Mouse (Mus musculus) cerebellum, adult 2 months (tissue): ENCODE results near the gene Grm1. TPM values are rescaled to one million over a fixed set of nuclear protein-coding genes. Genes with fewer than 3 reads are reported as not detected.

Source experiments
- DNase-seq, 2 experiments: peaks; one replicate each; pipeline ENCODE4 v3.0.0; 2021
- H3K27ac ChIP-seq: fragments of 200-500 bp; 2 replicates; pipeline ENCODE4 v1.5.1; 2012; ENCODE audit warnings: low read length, control low read depth, inconsistent platforms; ENCODE audit not compliant: insufficient read depth
- H3K27me3 ChIP-seq: fragments of 200-500 bp; 2 replicates; pipeline ENCODE4 v1.6.1; 2012; ENCODE audit warnings: inconsistent platforms, mild to moderate bottlenecking, low read length, moderate library complexity; ENCODE audit not compliant: control insufficient read depth, insufficient read depth
- H3K4me1 ChIP-seq: fragments of 200-500 bp; 2 replicates; pipeline ENCODE4 v1.6.1; 2011; ENCODE audit warnings: low read length; ENCODE audit not compliant: control insufficient read depth, insufficient read depth
- H3K4me3 ChIP-seq: fragments of 200-500 bp; replicated peaks from 2 replicates; pipeline ENCODE3; 2011; ENCODE audit warnings: mild to moderate bottlenecking, low read depth, low read length, control low read depth; ENCODE audit not compliant: insufficient read depth
- CTCF ChIP-seq: fragments of 200-500 bp; IDR thresholded peaks from 2 replicates; pipeline ENCODE4 v1.5.1; 2011; ENCODE audit warnings: low read depth, mild to moderate bottlenecking, control low read depth, low read length, moderate library complexity, borderline replicate concordance; ENCODE audit not compliant: insufficient read depth
- POLR2A ChIP-seq: fragments of 200-500 bp; IDR thresholded peaks from 2 replicates; pipeline ENCODE4 v1.6.1; 2011; ENCODE audit warnings: low read length, control low read depth, borderline replicate concordance; ENCODE audit not compliant: insufficient read depth
- WGBS: fragments of 180-500 bp; shearing (Covaris S2); methylation state at CpG from one replicate; pipeline ENCODE4 v1.1.7; 2018; 5-methylcytosine and 5-hydroxymethylcytosine counted together
- polyA plus RNA-seq: library from polyadenylated mRNA; depleted of rRNA; stranded (reverse); fragments of >200 nt; gene quantifications from 2 replicates; pipeline ENCODE4 v1.2.3, GENCODE M21; 2012

Grm1 gene
- polyA plus RNA-seq, 1 experiment, result 69.6 TPM

DNA sequence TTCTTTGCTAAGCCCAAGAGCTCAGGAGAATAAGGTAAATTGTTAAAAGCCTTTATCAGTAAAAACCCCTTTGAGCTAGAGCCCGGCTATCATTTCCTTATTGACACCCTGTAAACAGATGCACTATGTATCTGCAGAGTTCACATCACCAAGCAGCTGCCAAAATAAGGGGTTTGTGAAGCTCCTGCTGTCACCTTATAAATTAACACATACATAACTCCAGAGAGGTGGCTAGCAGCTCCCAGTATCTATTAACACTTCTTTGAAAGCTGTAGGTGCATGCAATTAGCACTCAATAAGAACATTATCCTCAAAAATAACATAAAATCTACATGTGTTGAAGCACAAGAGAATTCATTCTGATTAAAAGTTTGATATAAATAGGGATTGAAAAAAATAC is 191.9 kb downstream of the Grm1 start:
- DNase-seq, result no peak
- H3K27ac ChIP-seq, result no peak overlapping the region
- TF ChIP-seq POLR2A, result no peak
- TF ChIP-seq CTCF, result no peak
- peaks cover 3% of the 10 kb centered on the region; the same call in 1 of the 2 replicates for H3K4me1 ChIP-seq
- no peaks in the 10 kb centered on the region for H3K27me3 ChIP-seq
- no peak overlapping the region for H3K4me3 ChIP-seq
- 89% methylated on average over 1 of the region's 1 CpGs for WGBS

DNA sequence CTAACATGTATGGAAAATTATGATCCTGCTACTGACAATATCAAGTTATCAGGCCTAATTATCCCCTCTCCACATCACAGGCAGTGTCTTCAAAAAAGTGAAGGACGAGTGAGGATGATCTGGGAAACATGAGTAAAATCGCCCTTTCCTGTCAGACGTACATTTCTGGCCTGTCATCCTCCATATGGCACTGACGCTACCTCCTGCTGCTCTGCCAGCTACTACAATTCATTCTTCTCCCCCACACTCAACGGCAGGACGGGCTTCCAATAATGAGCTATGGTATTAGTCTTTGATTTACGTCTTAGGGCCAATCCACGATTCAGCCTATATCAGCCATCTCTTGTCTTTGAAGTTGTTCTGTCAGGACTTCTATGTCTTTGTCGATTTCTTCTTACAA is 193.6 kb downstream of the Grm1 start:
- Histone ChIP-seq H3K27me3 (no peaks in the 10 kb centered on the region), H3K4me3 (no peak overlapping the region), H3K4me1 (peaks cover 6% of the 10 kb centered on the region; the same call in 1 of the 2 replicates), H3K27ac (no peak overlapping the region)
- WGBS, result 22% methylated on average over 9 of the region's 9 CpGs
- TF ChIP-seq POLR2A (no peak), CTCF (no peak)
- peak; percentile 56 to 75 for DNase-seq

DNA sequence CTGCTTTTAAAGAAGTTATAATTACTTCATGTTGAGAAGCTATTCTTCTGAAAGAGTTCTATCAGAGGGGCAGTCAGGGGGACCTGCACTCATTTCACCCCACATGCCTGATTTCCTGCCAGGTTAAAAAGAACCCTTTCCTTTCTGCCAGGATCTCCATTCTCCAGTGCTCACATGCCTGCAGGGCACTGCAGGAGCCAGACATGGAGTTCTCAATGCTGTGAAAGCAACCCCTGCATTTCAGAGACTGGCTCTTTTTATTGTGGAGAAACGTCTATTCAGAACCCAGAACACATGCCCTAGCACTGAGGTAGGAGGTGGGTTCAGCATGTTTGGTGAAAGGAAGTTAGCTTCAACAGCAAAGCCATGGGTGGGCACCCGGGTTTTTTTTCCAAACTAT is 197.2 kb downstream of the Grm1 start:
- Histone ChIP-seq H3K27ac (0 out of 2 replicates have a peak overlapping the region, but pooled peaks have one; percentile 39), H3K4me1 (peaks cover 6% of the 10 kb centered on the region; the same call in 1 of the 2 replicates), H3K27me3 (no peaks in the 10 kb centered on the region), H3K4me3 (no peak overlapping the region)
- 20% methylated on average over 2 of the region's 2 CpGs for WGBS
- DNase-seq, result no peak
- no peak for TF ChIP-seq POLR2A
- no peak for TF ChIP-seq CTCF

- WGBS, result 52% methylated on average over 3 of the region's 3 CpGs
- no peaks in the 10 kb centered on the region for H3K27me3 ChIP-seq
- TF ChIP-seq CTCF (no peak), POLR2A (no peak)
- no peak for DNase-seq
- H3K4me1 ChIP-seq, result no peaks in the 10 kb centered on the region
- no peak overlapping the region for H3K27ac ChIP-seq
- H3K4me3 ChIP-seq, result no peak overlapping the region
Measured at GRCm38 (mm10) chr10:10872142-10872541, 210.0 kb downstream of the Grm1 start.

DNA sequence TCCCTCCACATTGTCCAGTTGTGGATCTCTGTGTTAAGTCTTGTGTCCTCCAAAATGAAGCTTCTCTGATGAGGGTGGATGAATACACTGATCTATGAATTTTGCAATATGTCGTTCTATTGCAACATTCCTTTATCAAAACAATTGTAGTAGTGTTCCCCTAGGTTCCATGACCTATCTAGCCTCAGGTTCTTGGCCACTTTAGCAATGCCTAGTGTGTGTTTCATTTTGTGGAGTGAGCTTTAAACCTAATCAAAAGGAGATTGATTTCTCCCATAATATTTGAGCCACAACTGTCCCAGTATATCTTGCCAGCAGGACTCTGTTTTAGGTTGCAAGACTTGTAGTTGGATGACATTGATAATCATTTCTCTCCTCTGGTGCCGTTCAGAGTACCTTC is 211.9 kb downstream of the Grm1 start:
- 91% methylated on average over 2 of the region's 2 CpGs for WGBS
- no peaks in the 10 kb centered on the region for H3K27me3 ChIP-seq
- no peak for TF ChIP-seq CTCF
- no peak overlapping the region for H3K4me3 ChIP-seq
- no peaks in the 10 kb centered on the region for H3K4me1 ChIP-seq
- no peak overlapping the region for H3K27ac ChIP-seq
- no peak for DNase-seq

GRCm38 (mm10) chr10:10866278-10866677 is 215.9 kb downstream of the Grm1 start:
- no peak for TF ChIP-seq POLR2A
- no peak for TF ChIP-seq CTCF
- H3K4me3 ChIP-seq, result no peak overlapping the region
- WGBS, result 93% methylated on average over 2 of the region's 2 CpGs

GRCm38 (mm10) chr10:10864759-10865158 is 217.4 kb downstream of the Grm1 start:
- no peak for DNase-seq
- Histone ChIP-seq H3K27ac (no peak overlapping the region), H3K4me3 (no peak overlapping the region), H3K27me3 (no peaks in the 10 kb centered on the region), H3K4me1 (peaks cover 6% of the 10 kb centered on the region; the same call in 1 of the 2 replicates)
- WGBS, result 37% methylated on average over 5 of the region's 5 CpGs
- TF ChIP-seq CTCF (no peak), POLR2A (no peak)

More at GRCm38 (mm10) chr10:10866278-10866677, 215.9 kb downstream of the Grm1 start:
- no peak for DNase-seq
- no peaks in the 10 kb centered on the region for H3K27me3 ChIP-seq
- H3K4me1 ChIP-seq, result no peaks in the 10 kb centered on the region
- H3K27ac ChIP-seq, result no peak overlapping the region

DNA sequence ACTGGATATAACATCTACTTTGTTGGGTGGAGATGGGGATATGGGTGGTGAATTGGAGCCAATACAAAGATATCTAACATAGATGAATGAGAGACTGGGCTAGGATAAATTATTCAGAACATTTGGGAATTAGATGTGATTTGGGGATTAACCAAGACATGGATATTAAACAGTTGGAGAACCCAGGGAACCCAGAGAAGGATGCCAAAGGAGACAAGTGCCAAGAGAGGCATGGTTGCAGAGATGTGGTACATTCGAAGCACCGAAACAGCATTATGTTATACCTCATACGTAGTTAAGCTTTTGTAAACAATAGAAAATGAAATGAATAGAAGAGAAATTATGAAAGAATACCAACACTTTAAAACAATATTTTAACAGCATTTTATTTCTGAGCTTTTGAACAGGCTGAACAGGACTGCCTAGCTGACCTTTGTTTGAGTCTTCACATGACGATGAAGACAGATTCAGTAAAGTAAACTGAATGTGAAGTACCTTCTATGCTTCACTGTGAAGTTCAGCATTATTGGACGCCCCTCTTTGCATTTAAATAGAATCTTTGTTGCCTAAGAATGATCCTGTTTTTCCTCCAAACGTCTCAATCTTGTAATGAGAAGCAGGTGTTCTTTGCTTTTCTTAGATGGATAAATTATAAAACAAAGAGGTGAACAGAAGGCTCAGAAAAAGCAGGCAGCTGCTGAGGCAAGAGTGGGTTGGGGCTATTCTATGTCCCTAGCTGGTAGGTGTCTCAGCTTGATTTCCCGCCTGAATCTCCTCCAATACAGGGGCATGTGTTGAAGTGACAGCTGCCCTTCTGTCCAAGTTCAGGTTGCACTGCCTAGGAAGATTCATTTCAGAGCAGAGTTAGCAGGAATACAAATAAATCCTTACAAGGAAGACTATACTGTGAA is 234.5 kb downstream of the Grm1 start:
- TF ChIP-seq CTCF (no peak), POLR2A (no peak)
- WGBS, result 10% methylated on average over 7 of the region's 7 CpGs
- Histone ChIP-seq H3K4me3 (no peak overlapping the region), H3K4me1 (peaks cover 19% of the 10 kb centered on the region; the same call in 1 of the 2 replicates), H3K27ac (peak overlapping the region; percentile 20; the same call in 1 of the 2 replicates), H3K27me3 (no peaks in the 10 kb centered on the region)
- peak; percentile 54 to 86 for DNase-seq
